Mouse (Mus musculus) midbrain, embryonic 11.5 days (tissue): Measurements from ENCODE around the gene Rpl18a. TPM values are rescaled to one million over a fixed set of nuclear protein-coding genes. Genes with fewer than 3 reads are reported as not detected.

Experiments
- ATAC-seq: fragments of 200-750 bp; cut with Nextera tagmentation; 2 replicates; pipeline ENCODE4 v1.8.0; 2017; ENCODE audit warnings: moderate TSS enrichment, moderate library complexity; ENCODE audit not compliant: low FRiP score
- DNase-seq: peaks from one replicate; pipeline ENCODE4 v3.0.0; 2015; ENCODE audit warnings: low spot score; ENCODE audit errors: missing footprints
- H3K27ac ChIP-seq: fragments of 300-500 bp; sonication (generic); 2 replicates; pipeline ENCODE4 v1.5.1; 2014; ENCODE audit warnings: low read depth, low read length
- H3K27me3 ChIP-seq: fragments of 300-500 bp; sonication (generic); 2 replicates; pipeline ENCODE4 v1.6.1; 2014; ENCODE audit warnings: mild to moderate bottlenecking, low read length, moderate library complexity, mixed read lengths; ENCODE audit not compliant: control insufficient read depth, insufficient read depth
- H3K36me3 ChIP-seq: fragments of 300-500 bp; sonication (generic); 2 replicates; pipeline ENCODE4 v1.6.1; 2014; ENCODE audit warnings: mild to moderate bottlenecking, low read length, moderate library complexity, mixed read lengths; ENCODE audit not compliant: control insufficient read depth, insufficient read depth
- H3K4me1 ChIP-seq: fragments of 300-500 bp; sonication (generic); 2 replicates; pipeline ENCODE4 v1.6.1; 2014; ENCODE audit warnings: low read length; ENCODE audit not compliant: control insufficient read depth, insufficient read depth
- H3K4me2 ChIP-seq: fragments of 300-500 bp; sonication (generic); 2 replicates; pipeline ENCODE4 v1.6.1; 2014; ENCODE audit warnings: mild to moderate bottlenecking, moderate library complexity
- H3K4me3 ChIP-seq: fragments of 300-500 bp; sonication (generic); 2 replicates; pipeline ENCODE4 v1.5.1; 2014; ENCODE audit warnings: low read depth, low read length
- H3K9ac ChIP-seq: fragments of 300-500 bp; sonication (generic); 2 replicates; pipeline ENCODE4 v1.6.1; 2014; ENCODE audit warnings: low read length
- H3K9me3 ChIP-seq: fragments of 300-500 bp; sonication (generic); 2 replicates; pipeline ENCODE4 v1.6.1; 2016; ENCODE audit warnings: low read length; ENCODE audit not compliant: control insufficient read depth
- WGBS: fragments of 180-500 bp; shearing (Covaris S2); extraction: QIAGEN DNeasy Blood & Tissue Kit; methylation state at CpG from one replicate; pipeline ENCODE4 v1.1.7; 2014; 5-methylcytosine and 5-hydroxymethylcytosine counted together
- polyA plus RNA-seq: library from polyadenylated mRNA; unstranded; fragments of >200 nt; fragmentation: Nextera tagmentation; extraction: Ambion mirVana; gene quantifications from 2 replicates; pipeline ENCODE4 v1.2.1, GENCODE M21; 2014

The Rpl18a gene
- polyA plus RNA-seq, 1 experiment from 2014 or later, result 3,086 TPM

GRCm38 (mm10) chr8:70862824-70863641 is 34.2 kb downstream of the Rpl18a start, which contains the start of gene Kcnn1:
Gene Kcnn1 (minus strand): TSS chr8:70863258.
- Histone ChIP-seq H3K4me2 (peak within 1 kb of the TSS; percentile 98), H3K27ac (peak within 1 kb of the TSS; percentile 97), H3K9me3 (no peaks in the 10 kb centered on the region), H3K4me3 (peak within 1 kb of the TSS; percentile 62), H3K27me3 (peaks cover 12% of the 10 kb centered on the region; the same call in 1 of the 2 replicates), H3K4me1 (peaks cover 48% of the 10 kb centered on the region), H3K36me3 (peaks cover 2% of the 10 kb centered on the region; the same call in 1 of the 2 replicates), H3K9ac (peak within 1 kb of the TSS; percentile 90)
- ATAC-seq (peak; percentile 7), DNase-seq (peak; percentile 96)
- 1% methylated on average over 55 of the region's 55 CpGs for WGBS

- WGBS, result 4% methylated on average over 4 of the region's 4 CpGs
- H3K27ac ChIP-seq, result peak overlapping the region; percentile 5; the same call in 1 of the 2 replicates
- peak overlapping the region; percentile 33 for H3K9ac ChIP-seq
- peaks cover 33% of the 10 kb centered on the region for H3K4me1 ChIP-seq
- DNase-seq (no peak), ATAC-seq (peak; percentile 17; the same call in 1 of the 2 replicates)
- no peaks in the 10 kb centered on the region for H3K9me3 ChIP-seq
- H3K36me3 ChIP-seq, result no peaks in the 10 kb centered on the region; the same call in 1 of the 2 replicates
- H3K4me2 ChIP-seq, result no peak overlapping the region
- H3K4me3 ChIP-seq, result no peak overlapping the region
- H3K27me3 ChIP-seq, result peaks cover 9% of the 10 kb centered on the region; the same call in 1 of the 2 replicates
Observed at GRCm38 (mm10) chr8:70857516-70857915, 39.7 kb downstream of the Rpl18a start.

GRCm38 (mm10) chr8:70856541-70857197 is 40.5 kb downstream of the Rpl18a start:
- DNase-seq (peak; percentile 91), ATAC-seq (peak; percentile 83)
- Histone ChIP-seq H3K4me3 (peak overlapping the region; percentile 40), H3K4me2 (peak overlapping the region; percentile 81), H3K27ac (no peak overlapping the region), H3K27me3 (peaks cover 2% of the 10 kb centered on the region; the same call in 1 of the 2 replicates), H3K9ac (peak overlapping the region; percentile 61), H3K36me3 (no peaks in the 10 kb centered on the region; the same call in 1 of the 2 replicates), H3K9me3 (no peaks in the 10 kb centered on the region), H3K4me1 (peaks cover 28% of the 10 kb centered on the region)
- 9% methylated on average over 29 of the region's 33 CpGs for WGBS

GRCm38 (mm10) chr8:70856028-70856427 is 41.2 kb downstream of the Rpl18a start:
- no peak overlapping the region for H3K4me3 ChIP-seq
- H3K4me1 ChIP-seq, result peaks cover 28% of the 10 kb centered on the region
- ATAC-seq, result no peak
- 67% methylated on average over 5 of the region's 5 CpGs for WGBS
- DNase-seq, result no peak
- H3K27ac ChIP-seq, result no peak overlapping the region
- H3K36me3 ChIP-seq, result no peaks in the 10 kb centered on the region; the same call in 1 of the 2 replicates
- H3K9me3 ChIP-seq, result no peaks in the 10 kb centered on the region
- no peak overlapping the region for H3K9ac ChIP-seq
- H3K27me3 ChIP-seq, result no peaks in the 10 kb centered on the region; the same call in 1 of the 2 replicates
- no peak overlapping the region for H3K4me2 ChIP-seq

DNA sequence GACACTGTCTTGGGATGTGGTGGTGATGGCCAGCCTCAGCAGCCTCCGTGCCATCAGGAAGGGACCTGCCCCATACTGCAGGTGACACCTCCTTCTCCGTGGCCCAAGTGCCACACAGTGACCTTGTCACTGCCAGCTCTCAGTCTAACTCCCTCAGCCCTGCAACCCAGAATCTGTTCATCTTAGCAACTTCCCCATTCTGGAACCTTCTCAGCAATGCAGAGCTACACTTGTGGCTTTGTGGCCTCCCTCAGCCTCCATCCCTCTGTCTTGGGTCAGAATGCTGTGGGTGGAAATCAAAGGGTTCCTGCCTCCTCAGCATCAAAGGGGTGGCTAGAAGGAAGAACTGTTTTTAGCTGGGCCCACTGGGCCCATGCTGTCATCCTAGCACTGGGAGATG is 43.3 kb downstream of the Rpl18a start:
- Histone ChIP-seq H3K4me3 (no peak overlapping the region), H3K9ac (no peak overlapping the region), H3K4me2 (no peak overlapping the region), H3K27ac (no peak overlapping the region), H3K9me3 (no peaks in the 10 kb centered on the region), H3K36me3 (no peaks in the 10 kb centered on the region; the same call in 1 of the 2 replicates), H3K4me1 (peaks cover 28% of the 10 kb centered on the region), H3K27me3 (no peaks in the 10 kb centered on the region; the same call in 1 of the 2 replicates)
- 78% methylated on average over 2 of the region's 2 CpGs for WGBS
- ATAC-seq (no peak), DNase-seq (no peak)

GRCm38 (mm10) chr8:70852595-70853231 is 44.5 kb downstream of the Rpl18a start:
- WGBS, result 91% methylated on average over 41 of the region's 41 CpGs
- no peaks in the 10 kb centered on the region; the same call in 1 of the 2 replicates for H3K27me3 ChIP-seq
- H3K4me2 ChIP-seq, result no peak overlapping the region

GRCm38 (mm10) chr8:70851837-70852236 is 45.4 kb downstream of the Rpl18a start:
- H3K9me3 ChIP-seq, result no peaks in the 10 kb centered on the region
- 71% methylated on average over 6 of the region's 6 CpGs for WGBS
- H3K4me1 ChIP-seq, result peaks cover 9% of the 10 kb centered on the region; the same call in 1 of the 2 replicates
- no peak overlapping the region for H3K27ac ChIP-seq
- H3K4me3 ChIP-seq, result no peak overlapping the region
- no peak for DNase-seq
- no peaks in the 10 kb centered on the region; the same call in 1 of the 2 replicates for H3K36me3 ChIP-seq
- ATAC-seq, result no peak
- H3K27me3 ChIP-seq, result no peaks in the 10 kb centered on the region; the same call in 1 of the 2 replicates
- no peak overlapping the region for H3K4me2 ChIP-seq
- no peak overlapping the region for H3K9ac ChIP-seq

More at GRCm38 (mm10) chr8:70852595-70853231, 44.5 kb downstream of the Rpl18a start:
- no peak overlapping the region for H3K9ac ChIP-seq
- H3K27ac ChIP-seq, result no peak overlapping the region
- DNase-seq (no peak), ATAC-seq (no peak)
- no peak overlapping the region for H3K4me3 ChIP-seq
- H3K36me3 ChIP-seq, result no peaks in the 10 kb centered on the region; the same call in 1 of the 2 replicates
- no peaks in the 10 kb centered on the region for H3K9me3 ChIP-seq
- peaks cover 18% of the 10 kb centered on the region for H3K4me1 ChIP-seq

DNA sequence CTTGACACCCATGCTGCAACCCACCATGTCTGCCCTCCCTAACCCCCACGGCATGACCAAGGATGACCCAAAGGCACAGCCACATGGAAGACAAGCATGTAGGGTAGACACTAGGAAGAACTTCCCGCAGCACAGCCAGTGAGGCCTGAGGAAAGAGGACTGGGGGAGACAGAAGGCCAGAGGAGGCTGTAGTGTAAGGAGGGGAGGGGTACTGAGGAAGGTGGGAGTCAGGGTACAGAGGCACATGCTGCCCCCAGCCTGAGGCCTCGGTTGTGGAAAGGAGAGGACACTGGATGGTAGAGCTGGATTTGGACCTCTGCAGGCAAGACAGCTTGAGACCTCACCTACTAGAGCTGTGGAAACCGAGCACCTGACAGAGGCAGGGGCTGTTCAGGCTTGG is 46.3 kb downstream of the Rpl18a start:
- no peaks in the 10 kb centered on the region for H3K9me3 ChIP-seq
- ATAC-seq (no peak), DNase-seq (no peak)
- no peak overlapping the region for H3K4me3 ChIP-seq
- WGBS, result 89% methylated on average over 4 of the region's 4 CpGs
- no peak overlapping the region for H3K9ac ChIP-seq
- no peaks in the 10 kb centered on the region; the same call in 1 of the 2 replicates for H3K36me3 ChIP-seq
- peaks cover 4% of the 10 kb centered on the region; the same call in 1 of the 2 replicates for H3K4me1 ChIP-seq
- no peaks in the 10 kb centered on the region; the same call in 1 of the 2 replicates for H3K27me3 ChIP-seq
- H3K4me2 ChIP-seq, result no peak overlapping the region
- no peak overlapping the region for H3K27ac ChIP-seq
